Mouse (Mus musculus) heart, adult 8-10 months (tissue): ENCODE results near the gene Fam114a2. TPM values are rescaled to one million over a fixed set of nuclear protein-coding genes. Genes with fewer than 3 reads are reported as not detected.

ENCODE experiments used
- DNase-seq: peaks from one replicate; pipeline ENCODE4 v3.0.0; 2022; ENCODE audit warnings: low spot score
- total RNA-seq, 4 experiments: library from RNA; stranded (reverse); gene quantifications; 2 replicates each; pipeline ENCODE4 v1.2.4; 2022

The Fam114a2 gene
- total RNA-seq, 4 experiments from 2014 or later = 42.2 to 45.8 (median 44.2) TPM

DNA sequence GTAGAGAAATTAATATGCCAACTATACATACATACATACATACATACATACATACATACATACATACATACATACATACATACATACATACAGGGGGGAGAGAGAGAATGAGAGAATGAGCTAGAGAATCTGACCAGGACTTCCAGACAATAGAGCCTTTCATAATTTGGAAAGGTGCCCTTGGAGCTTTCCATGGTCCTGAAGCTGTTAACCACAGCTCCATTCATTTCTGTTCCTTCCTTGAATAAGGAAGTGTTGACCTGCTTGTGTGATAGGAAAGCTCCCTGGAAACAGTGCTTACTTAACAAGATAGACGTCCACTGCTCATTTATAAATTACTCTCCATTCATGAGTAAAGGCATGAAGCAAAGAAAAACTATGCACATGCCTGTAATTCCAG lies 84.3 kb downstream of the Fam114a2 start:
- no peak for DNase-seq

Other genes with a start within 250 kb of the Fam114a2 start
- gene Mfap3, start within 50 bp of the Fam114a2 start, total RNA-seq = 10 to 100 TPM in 3 of 4 experiments, 1 to 10 TPM in 1; 9.7 to 13.1 (median 11.2) TPM
- gene Galnt10, start 126.8 kb upstream of the Fam114a2 start, total RNA-seq = 1 to 10 TPM; 5.7 to 8.1 (median 6.9) TPM